Mouse (Mus musculus) kidney, postnatal 0 days (tissue): ENCODE measurements at regions not wholly inside any gene's neighbourhood (a gene's known extent, or its start where the extent isn't known, plus 50 kb on each side); places are given as distances from the start of the nearest gene placed in this dataset.

Source experiments
- ATAC-seq: fragments of 200-750 bp; cut with Nextera tagmentation; replicated peaks from 2 replicates; pipeline ENCODE4 v1.8.0; 2017; ENCODE audit warnings: low read depth, moderate number of reproducible peaks, moderate TSS enrichment, moderate library complexity; ENCODE audit not compliant: low FRiP score
- DNase-seq: peaks from one replicate; pipeline ENCODE4 v3.0.0-alpha.2; 2016; ENCODE audit warnings: low spot score
- H3K27ac ChIP-seq: fragments of 300-500 bp; sonication (generic); 2 replicates; pipeline ENCODE4 v1.5.1; 2014; ENCODE audit warnings: mild to moderate bottlenecking
- H3K27me3 ChIP-seq: fragments of 300-500 bp; sonication (generic); 2 replicates; pipeline ENCODE4 v1.6.1; 2014; ENCODE audit warnings: low read length, mixed read lengths; ENCODE audit not compliant: insufficient read depth
- H3K36me3 ChIP-seq: fragments of 300-500 bp; sonication (generic); 2 replicates; pipeline ENCODE4 v1.6.1; 2014; ENCODE audit warnings: low read length, mixed read lengths; ENCODE audit not compliant: insufficient read depth
- H3K4me1 ChIP-seq: fragments of 300-500 bp; sonication (generic); replicated peaks from 2 replicates; pipeline ENCODE4 v1.6.1; 2014; ENCODE audit warnings: antibody characterized with exemption, low read length, mixed read lengths; ENCODE audit not compliant: insufficient read depth
- H3K4me2 ChIP-seq: fragments of 300-500 bp; sonication (generic); 2 replicates; pipeline ENCODE4 v1.6.1; 2014; ENCODE audit warnings: mild to moderate bottlenecking, low read length, moderate library complexity, mixed read lengths
- H3K4me3 ChIP-seq: fragments of 300-500 bp; sonication (generic); replicated peaks from 2 replicates; pipeline ENCODE4 v1.5.1; 2014; ENCODE audit warnings: low read depth, low read length
- H3K9ac ChIP-seq: fragments of 300-500 bp; sonication (generic); 2 replicates; pipeline ENCODE4 v1.6.1; 2014; ENCODE audit warnings: low read depth, low read length
- H3K9me3 ChIP-seq: fragments of 300-500 bp; sonication (generic); replicated peaks from 2 replicates; pipeline ENCODE4 v1.6.1; 2016; ENCODE audit warnings: low read length, inconsistent platforms, mixed read lengths
- CTCF ChIP-seq: IDR thresholded peaks from 2 replicates; pipeline ENCODE4 v1.5.1; 2016; ENCODE audit warnings: antibody characterized with exemption, low read depth, mild to moderate bottlenecking, moderate library complexity
- WGBS: fragments of 180-500 bp; shearing (Covaris S2); extraction: QIAGEN DNeasy Blood & Tissue Kit; methylation state at CpG from one replicate; pipeline ENCODE4 v1.1.7; 2014; 5-methylcytosine and 5-hydroxymethylcytosine counted together

- DNase-seq: no peak
- Histone ChIP-seq H3K4me1 (no peaks in the 10 kb centered on the region), H3K9ac (no peak overlapping the region), H3K27ac (no peak overlapping the region), H3K27me3 (no peaks in the 10 kb centered on the region), H3K4me3 (no peak overlapping the region), H3K36me3 (no peaks in the 10 kb centered on the region), H3K9me3 (no peaks in the 10 kb centered on the region), H3K4me2 (no peak overlapping the region)
- WGBS: 90% methylated on average over 17 of the region's 17 CpGs
- no peak for TF ChIP-seq CTCF
- ATAC-seq: no peak
Measured at GRCm38 (mm10) chr10:119001000-119001780, 131.2 kb upstream of the Dyrk2 start.

DNA sequence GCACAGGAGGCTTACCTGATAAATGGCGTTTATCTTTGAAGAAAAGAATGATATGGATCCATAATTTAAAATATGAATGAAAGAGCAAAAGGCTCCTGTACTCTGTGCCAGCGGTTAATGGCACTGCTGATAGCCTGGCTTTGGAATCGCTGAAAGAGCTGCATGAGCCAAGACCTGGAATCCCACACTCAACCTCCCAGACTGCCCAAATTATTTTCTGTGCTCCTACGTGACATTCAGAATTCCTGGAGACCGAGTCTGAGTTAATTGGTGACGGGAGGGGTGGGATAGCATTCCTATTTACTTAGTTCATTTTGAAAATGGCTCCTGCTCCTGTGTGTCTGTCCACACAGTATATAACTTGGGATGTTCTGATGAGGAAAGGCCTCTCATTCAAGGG, 129.0 kb upstream of the Dyrk2 start:
- ATAC-seq: no peak
- H3K27me3 ChIP-seq: no peaks in the 10 kb centered on the region
- no peak overlapping the region for H3K4me2 ChIP-seq
- H3K9me3 ChIP-seq: no peaks in the 10 kb centered on the region
- H3K9ac ChIP-seq: no peak overlapping the region
- no peak for DNase-seq
- H3K36me3 ChIP-seq: no peaks in the 10 kb centered on the region
- no peak overlapping the region for H3K4me3 ChIP-seq
- H3K4me1 ChIP-seq: no peaks in the 10 kb centered on the region
- no peak overlapping the region for H3K27ac ChIP-seq
- TF ChIP-seq CTCF: no peak
- WGBS: 68% methylated on average over 6 of the region's 6 CpGs

DNA sequence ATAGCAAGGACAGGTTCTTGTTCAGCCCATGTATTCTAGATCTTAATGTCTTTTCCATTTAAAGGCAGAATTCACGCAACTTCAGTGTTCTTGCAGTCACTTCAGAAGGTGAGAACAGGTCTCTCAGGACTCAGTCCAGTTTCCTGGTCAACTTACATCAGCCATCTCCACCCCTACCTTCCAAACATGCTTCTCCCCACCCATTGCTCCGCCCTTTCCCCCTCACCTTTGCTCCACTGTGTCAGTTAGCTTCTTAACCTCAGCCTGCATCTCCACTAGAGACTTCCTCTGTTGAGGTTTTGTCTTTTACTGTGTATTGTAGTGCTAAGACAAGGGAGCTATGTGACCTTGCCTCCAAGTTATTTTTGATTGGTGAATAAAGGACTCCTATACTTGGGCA, 127.0 kb upstream of the Dyrk2 start:
- no peaks in the 10 kb centered on the region for H3K27me3 ChIP-seq
- 93% methylated on average over 2 of the region's 2 CpGs for WGBS
- no peak for DNase-seq

DNA sequence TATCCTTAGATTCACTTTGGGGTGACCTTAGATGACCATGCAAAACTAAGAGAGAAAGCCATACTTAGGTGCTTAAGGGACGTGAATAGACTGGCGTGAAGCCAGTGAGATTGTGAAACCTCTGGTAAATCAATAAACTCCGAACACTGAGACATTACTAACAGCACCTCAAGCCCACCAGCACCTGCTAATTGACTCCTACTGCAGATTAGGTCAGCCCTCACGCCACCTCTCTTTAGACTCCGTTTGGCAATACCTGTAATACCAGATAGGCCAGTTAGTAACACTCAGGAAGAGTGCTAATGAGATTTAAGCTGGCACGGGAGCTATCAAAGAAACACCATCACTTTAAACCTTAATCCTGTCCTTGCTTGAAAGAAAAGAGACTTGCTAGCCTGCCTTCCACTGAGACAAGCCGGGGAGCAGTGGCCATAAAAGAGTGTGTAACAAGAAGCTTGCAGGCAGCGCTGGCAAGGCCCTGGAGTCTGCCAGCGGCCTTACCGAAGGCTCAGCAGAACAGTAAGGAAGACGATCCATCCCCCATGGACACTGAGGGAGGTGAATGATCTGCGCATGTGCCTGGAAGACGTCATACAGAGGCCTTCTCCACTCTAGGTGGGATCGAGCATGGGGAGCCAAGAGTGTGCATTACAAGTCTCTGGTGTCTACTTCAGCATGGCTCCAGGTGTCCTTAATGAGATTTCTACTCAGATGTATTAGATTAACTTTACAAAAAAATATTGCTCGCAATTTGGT, 124.0 kb upstream of the Dyrk2 start:
- no peak for TF ChIP-seq CTCF
- Histone ChIP-seq H3K36me3 (no peaks in the 10 kb centered on the region), H3K9ac (no peak overlapping the region), H3K4me2 (no peak overlapping the region), H3K4me1 (no peaks in the 10 kb centered on the region), H3K9me3 (no peaks in the 10 kb centered on the region), H3K27me3 (no peaks in the 10 kb centered on the region), H3K27ac (no peak overlapping the region), H3K4me3 (no peak overlapping the region)
- 50% methylated on average over 15 of the region's 15 CpGs for WGBS
- no peak for DNase-seq
- ATAC-seq: no peak

More for the DNA sequence above, 127.0 kb upstream of the Dyrk2 start:
- no peak for TF ChIP-seq CTCF
- no peaks in the 10 kb centered on the region for H3K4me1 ChIP-seq
- H3K4me2 ChIP-seq: no peak overlapping the region
- H3K9ac ChIP-seq: no peak overlapping the region
- ATAC-seq: no peak
- no peaks in the 10 kb centered on the region for H3K36me3 ChIP-seq
- H3K4me3 ChIP-seq: no peak overlapping the region
- no peak overlapping the region for H3K27ac ChIP-seq
- no peaks in the 10 kb centered on the region for H3K9me3 ChIP-seq

GRCm38 (mm10) chr10:118991213-118991612, 121.2 kb upstream of the Dyrk2 start:
- Histone ChIP-seq H3K9ac (no peak overlapping the region), H3K36me3 (no peaks in the 10 kb centered on the region), H3K4me2 (no peak overlapping the region), H3K9me3 (no peaks in the 10 kb centered on the region), H3K27me3 (no peaks in the 10 kb centered on the region), H3K4me1 (no peaks in the 10 kb centered on the region), H3K27ac (no peak overlapping the region), H3K4me3 (no peak overlapping the region)
- no peak for TF ChIP-seq CTCF
- DNase-seq (peak; percentile 47), ATAC-seq (no peak)
- 26% methylated on average over 7 of the region's 7 CpGs for WGBS

DNA sequence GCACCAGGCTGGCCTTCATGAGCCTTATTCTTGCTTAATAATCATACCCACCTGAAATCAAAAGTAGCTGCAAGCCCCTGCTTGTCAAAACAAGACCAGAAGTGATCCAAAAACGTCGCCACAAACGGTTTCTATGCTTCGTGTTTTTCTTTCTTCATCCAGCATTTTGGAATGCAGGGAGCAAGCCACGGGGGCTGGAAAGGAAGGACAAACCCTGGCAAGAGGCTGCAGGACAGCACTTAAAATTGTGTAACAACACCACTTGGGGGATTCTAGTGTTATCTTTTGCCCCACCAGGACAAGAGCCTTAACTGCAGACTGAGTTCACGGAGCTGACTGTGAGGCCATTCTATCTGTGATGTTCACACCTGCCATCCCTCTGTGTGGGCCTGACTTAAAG, 120.5 kb upstream of the Dyrk2 start:
- H3K4me2 ChIP-seq: no peak overlapping the region
- no peaks in the 10 kb centered on the region for H3K9me3 ChIP-seq
- no peak for TF ChIP-seq CTCF
- no peak overlapping the region for H3K9ac ChIP-seq
- WGBS: 58% methylated on average over 6 of the region's 6 CpGs
- H3K27me3 ChIP-seq: no peaks in the 10 kb centered on the region
- ATAC-seq: no peak
- no peak overlapping the region for H3K4me3 ChIP-seq
- H3K4me1 ChIP-seq: no peaks in the 10 kb centered on the region
- no peaks in the 10 kb centered on the region for H3K36me3 ChIP-seq
- no peak for DNase-seq
- no peak overlapping the region for H3K27ac ChIP-seq
